In genomic region chr13:8451581-8451980, GRCm38 (mm10) we compare ENCODE assay signal across 29 mouse cellular contexts.
A peak's percentile ranks its signal among the peaks of the same experiment; 100 is the strongest.
DNase-seq lines count a peak whose midpoint lies in the region; ATAC-seq lines count a peak whose summit lies in the region.
"Had no signal": no experiment of that assay in that cellular context is flagged by ENCODE, and none has a peak within 500 bp of the region (broad histone marks: within the 10 kb centered on the region; RNA-seq: fewer than 3 reads in every experiment).

No protein-coding gene starts in this region.

- H3K4me3 ChIP-seq in hindbrain, embryonic 10.5 days, result no peak overlapping the region
- H3K4me3 ChIP-seq in hindbrain, embryonic 13.5 days, result no peak overlapping the region
- no peak overlapping the region for H3K4me3 ChIP-seq in embryonic facial prominence, embryonic 11.5 days (ENCODE audit: low read depth, low read length)
- no peak overlapping the region for H3K4me3 ChIP-seq in kidney, embryonic 16.5 days (ENCODE audit: low read length)
- H3K4me3 ChIP-seq: embryonic facial prominence, embryonic 12.5 days; heart, embryonic 13.5 days; limb, embryonic 13.5 days; midbrain, embryonic 12.5 days; myocyte; neural tube, embryonic 13.5 days had no signal

- no peaks in the 10 kb centered on the region for H3K4me1 ChIP-seq in hindbrain, embryonic 10.5 days (replicated peaks)
- no peaks in the 10 kb centered on the region for H3K4me1 ChIP-seq in hindbrain, embryonic 13.5 days (replicated peaks)
- H3K4me1 ChIP-seq in embryonic facial prominence, embryonic 11.5 days (ENCODE audit: control insufficient read depth, insufficient read depth, low read length), result no peaks in the 10 kb centered on the region
- no peaks in the 10 kb centered on the region for H3K4me1 ChIP-seq in kidney, embryonic 16.5 days (ENCODE audit: insufficient read depth, low read length)
- H3K4me1 ChIP-seq: heart, embryonic 13.5 days; midbrain, embryonic 12.5 days; neural tube, embryonic 13.5 days had no signal

- WGBS in hindbrain, embryonic 10.5 days, result 70% methylated on average over 4 of the region's 4 CpGs
- WGBS in hindbrain, embryonic 13.5 days, result 74% methylated on average over 4 of the region's 4 CpGs
- 50% methylated on average over 4 of the region's 4 CpGs for WGBS in embryonic facial prominence, embryonic 11.5 days
- 87% methylated on average over 4 of the region's 4 CpGs for WGBS in kidney, embryonic 16.5 days

- H3K9me3 ChIP-seq in hindbrain, embryonic 10.5 days, result no peaks in the 10 kb centered on the region
- H3K9me3 ChIP-seq in hindbrain, embryonic 13.5 days, result no peaks in the 10 kb centered on the region
- H3K9me3 ChIP-seq in embryonic facial prominence, embryonic 11.5 days (replicated peaks; ENCODE audit: control insufficient read depth, low read length), result no peaks in the 10 kb centered on the region
- H3K9me3 ChIP-seq in kidney, embryonic 16.5 days (ENCODE audit: low read length), result no peaks in the 10 kb centered on the region
- H3K9me3 ChIP-seq: embryonic facial prominence, embryonic 12.5 days; heart, embryonic 13.5 days; limb, embryonic 13.5 days; midbrain, embryonic 12.5 days; neural tube, embryonic 13.5 days had no signal

- ATAC-seq in hindbrain, embryonic 13.5 days (ENCODE audit: low FRiP score), result no peak
- no peak for ATAC-seq in embryonic facial prominence, embryonic 11.5 days (replicated peaks; ENCODE audit: insufficient number of reproducible peaks, low FRiP score, low TSS enrichment, low read depth)
- ATAC-seq in kidney, embryonic 16.5 days (ENCODE audit: low FRiP score, low TSS enrichment), result no peak
- ATAC-seq: forebrain, embryonic 16.5 days; hindbrain, embryonic 16.5 days; liver, postnatal 0 days had no signal

- H3K4me2 ChIP-seq in hindbrain, embryonic 13.5 days, result no peak overlapping the region
- H3K4me2 ChIP-seq in embryonic facial prominence, embryonic 11.5 days (ENCODE audit: low read depth, low read length), result no peak overlapping the region
- no peak overlapping the region for H3K4me2 ChIP-seq in kidney, embryonic 16.5 days (replicated peaks; ENCODE audit: low read depth, low read length)
- H3K4me2 ChIP-seq: embryonic facial prominence, embryonic 12.5 days; heart, embryonic 13.5 days; limb, embryonic 13.5 days; liver, embryonic 11.5 days; midbrain, embryonic 12.5 days; neural tube, embryonic 13.5 days had no signal

- H3K27ac ChIP-seq in hindbrain, embryonic 10.5 days, result no peak overlapping the region
- H3K27ac ChIP-seq in hindbrain, embryonic 13.5 days, result no peak overlapping the region
- no peak overlapping the region for H3K27ac ChIP-seq in embryonic facial prominence, embryonic 11.5 days (replicated peaks; ENCODE audit: low read depth, low read length)
- H3K27ac ChIP-seq in kidney, embryonic 16.5 days (ENCODE audit: low read length), result no peak overlapping the region
- H3K27ac ChIP-seq: embryonic facial prominence, embryonic 12.5 days; heart, embryonic 13.5 days; limb, embryonic 13.5 days; midbrain, embryonic 12.5 days; neural tube, embryonic 13.5 days; stomach, postnatal 0 days had no signal

- peak; percentile 16 for DNase-seq in hindbrain, embryonic 10.5 days (ENCODE audit: low spot score)
- DNase-seq in embryo, embryonic 10.5 days (ENCODE audit: low spot score), result peak; percentile 25
- peak; percentile 56 for DNase-seq in embryonic facial prominence, embryonic 11.5 days (ENCODE audit: low spot score)
- peak; percentile 7 for DNase-seq in skeletal muscle tissue, adult 2 months (ENCODE audit: low read depth, low spot score)
- no peak for DNase-seq in kidney, postnatal 25 days
- DNase-seq: B cell, adult 2 months; cerebellum, adult 8-10 months; cerebellum, postnatal 36 days; gastrocnemius, postnatal 10 days; heart, postnatal 10 days; kidney, adult 2 months; kidney, postnatal 10 days; layer of hippocampus, adult 9-11 months; liver, postnatal 0 days; lung, postnatal 36 days; thymus, adult 18-20 months; thymus, postnatal 25 days had no signal

- H3K27me3 ChIP-seq in hindbrain, embryonic 10.5 days (ENCODE audit: insufficient read depth, poor library complexity, severe bottlenecking), result no peaks in the 10 kb centered on the region
- no peaks in the 10 kb centered on the region for H3K27me3 ChIP-seq in hindbrain, embryonic 13.5 days
- H3K27me3 ChIP-seq in embryonic facial prominence, embryonic 11.5 days (ENCODE audit: control insufficient read depth, insufficient read depth, low read length), result no peaks in the 10 kb centered on the region
- H3K27me3 ChIP-seq in kidney, embryonic 16.5 days (ENCODE audit: insufficient read depth, low read length), result no peaks in the 10 kb centered on the region
- H3K27me3 ChIP-seq: embryonic facial prominence, embryonic 12.5 days; heart, embryonic 13.5 days; limb, embryonic 13.5 days; midbrain, embryonic 12.5 days; neural tube, embryonic 13.5 days had no signal

- H3K9ac ChIP-seq in hindbrain, embryonic 13.5 days, result no peak overlapping the region
- no peak overlapping the region for H3K9ac ChIP-seq in embryonic facial prominence, embryonic 11.5 days (replicated peaks; ENCODE audit: low read length)
- H3K9ac ChIP-seq in kidney, embryonic 16.5 days (replicated peaks; ENCODE audit: low read length), result no peak overlapping the region
- H3K9ac ChIP-seq: embryonic facial prominence, embryonic 12.5 days; heart, embryonic 13.5 days; limb, embryonic 13.5 days; liver, postnatal 0 days; midbrain, embryonic 12.5 days; neural tube, embryonic 13.5 days had no signal

- no peaks in the 10 kb centered on the region for H3K36me3 ChIP-seq in hindbrain, embryonic 10.5 days
- H3K36me3 ChIP-seq in hindbrain, embryonic 13.5 days, result no peaks in the 10 kb centered on the region
- H3K36me3 ChIP-seq in embryonic facial prominence, embryonic 11.5 days (replicated peaks; ENCODE audit: control insufficient read depth, insufficient read depth, low read depth, low read length), result no peaks in the 10 kb centered on the region
- H3K36me3 ChIP-seq in kidney, embryonic 16.5 days (ENCODE audit: insufficient read depth, low read length), result no peaks in the 10 kb centered on the region
- H3K36me3 ChIP-seq: embryonic facial prominence, embryonic 12.5 days; heart, embryonic 13.5 days; limb, embryonic 13.5 days; midbrain, embryonic 12.5 days; neural tube, embryonic 13.5 days had no signal

Comparison
In these comparisons a context has a peak if more than half of its experiments do, and no peak if none do; other contexts are left out.
1. DNase-seq: peak in hindbrain, embryonic 10.5 days (single experiment), embryo, embryonic 10.5 days (single experiment), embryonic facial prominence, embryonic 11.5 days (single experiment) and skeletal muscle tissue, adult 2 months (single experiment); none in kidney, postnatal 25 days (0 of 2).